Mouse (Mus musculus) midbrain, embryonic 12.5 days (tissue): ENCODE measurements around the gene Ece1. TPM values are rescaled to one million over a fixed set of nuclear protein-coding genes. Genes with fewer than 3 reads are reported as not detected.

Experiments
- ATAC-seq: fragments of 200-750 bp; cut with Nextera tagmentation; 2 replicates; pipeline ENCODE4 v1.8.0; 2017; ENCODE audit warnings: low read depth, moderate TSS enrichment, moderate library complexity; ENCODE audit not compliant: low FRiP score
- H3K27ac ChIP-seq: fragments of 300-500 bp; sonication (generic); replicated peaks from 2 replicates; pipeline ENCODE4 v1.5.1; 2016; ENCODE audit warnings: mild to moderate bottlenecking
- H3K27me3 ChIP-seq: fragments of 300-500 bp; sonication (generic); 2 replicates; pipeline ENCODE4 v1.6.1; 2016; ENCODE audit warnings: mild to moderate bottlenecking
- H3K36me3 ChIP-seq: fragments of 300-500 bp; sonication (generic); 2 replicates; pipeline ENCODE4 v1.6.1; 2016
- H3K4me1 ChIP-seq: fragments of 300-500 bp; sonication (generic); 2 replicates; pipeline ENCODE4 v1.6.1; 2016
- H3K4me2 ChIP-seq: fragments of 300-500 bp; sonication (generic); replicated peaks from 2 replicates; pipeline ENCODE4 v1.6.1; 2016; ENCODE audit warnings: mild to moderate bottlenecking, moderate library complexity
- H3K4me3 ChIP-seq: fragments of 300-500 bp; sonication (generic); 2 replicates; pipeline ENCODE4 v1.5.1; 2016; ENCODE audit warnings: mild to moderate bottlenecking
- H3K9ac ChIP-seq: fragments of 300-500 bp; sonication (generic); replicated peaks from 2 replicates; pipeline ENCODE4 v1.6.1; 2016; ENCODE audit warnings: mild to moderate bottlenecking, moderate library complexity
- H3K9me3 ChIP-seq: fragments of 300-500 bp; sonication (generic); 2 replicates; pipeline ENCODE4 v1.6.1; 2016; ENCODE audit warnings: mild to moderate bottlenecking
- WGBS: fragments of 180-500 bp; shearing (Covaris S2); methylation state at CpG from one replicate; pipeline ENCODE4 v1.1.7; 2016; 5-methylcytosine and 5-hydroxymethylcytosine counted together
- polyA plus RNA-seq: library from polyadenylated mRNA; unstranded; fragments of >200 nt; fragmentation: Nextera tagmentation; extraction: Ambion mirVana; gene quantifications from 2 replicates; pipeline ENCODE4 v1.2.1, GENCODE M21; 2016

The Ece1 gene
- polyA plus RNA-seq, 1 experiment from 2014 or later, result 17.8 TPM

- Histone ChIP-seq H3K9ac (no peak overlapping the region), H3K9me3 (no peaks in the 10 kb centered on the region), H3K27me3 (peaks cover 4% of the 10 kb centered on the region; the same call in 1 of the 2 replicates), H3K4me1 (peaks cover 38% of the 10 kb centered on the region), H3K4me2 (no peak overlapping the region), H3K36me3 (no peaks in the 10 kb centered on the region), H3K27ac (no peak overlapping the region), H3K4me3 (no peak overlapping the region)
- ATAC-seq, result no peak
- WGBS, result 76% methylated on average over 4 of the region's 4 CpGs
Observed at GRCm38 (mm10) chr4:137890596-137890995, 28.6 kb downstream of the Ece1 start.

GRCm38 (mm10) chr4:137891553-137892145, 29.6 kb downstream of the Ece1 start:
- Histone ChIP-seq H3K36me3 (no peaks in the 10 kb centered on the region), H3K4me1 (peaks cover 43% of the 10 kb centered on the region), H3K4me2 (no peak overlapping the region), H3K9me3 (no peaks in the 10 kb centered on the region), H3K27ac (peak overlapping the region; percentile 77), H3K27me3 (peaks cover 11% of the 10 kb centered on the region), H3K9ac (no peak overlapping the region), H3K4me3 (no peak overlapping the region)
- ATAC-seq, result no peak
- WGBS, result 16% methylated on average over 4 of the region's 4 CpGs

DNA sequence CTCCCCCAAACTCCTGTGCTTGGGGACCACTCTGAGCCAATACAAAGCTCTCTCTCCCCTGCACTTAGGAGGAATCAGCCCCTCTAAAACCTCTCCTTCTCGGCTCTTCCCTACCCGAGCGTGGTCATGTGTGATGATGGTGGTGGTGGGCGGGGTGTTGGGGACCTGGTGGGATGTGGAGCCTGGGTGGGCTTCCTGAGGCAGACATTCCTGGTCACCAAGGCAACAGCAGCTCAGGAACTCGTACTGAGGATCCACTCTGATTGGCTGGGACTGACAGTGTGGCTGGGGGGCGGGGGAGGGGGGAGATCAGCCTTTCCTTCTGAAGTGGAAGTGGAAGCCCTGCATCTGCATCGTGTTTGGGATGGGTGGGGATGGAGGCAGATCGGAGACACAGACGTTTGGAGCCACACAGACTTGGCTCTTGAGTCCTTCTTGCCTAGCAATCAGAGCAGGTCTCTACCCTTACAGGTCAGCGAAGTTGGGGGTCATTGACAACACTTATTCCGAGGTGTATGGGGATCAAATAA, 30.7 kb downstream of the Ece1 start:
- Histone ChIP-seq H3K36me3 (no peaks in the 10 kb centered on the region), H3K4me1 (peaks cover 50% of the 10 kb centered on the region), H3K9ac (0 out of 2 replicates have a peak overlapping the region, but pooled peaks have one; percentile 43)

GRCm38 (mm10) chr4:137896612-137897297, 34.7 kb downstream of the Ece1 start:
- 18% methylated on average over 12 of the region's 12 CpGs for WGBS
- Histone ChIP-seq H3K4me3 (no peak overlapping the region), H3K9ac (peak overlapping the region; percentile 20; the same call in 1 of the 2 replicates), H3K9me3 (no peaks in the 10 kb centered on the region), H3K4me2 (0 out of 2 replicates have a peak overlapping the region, but pooled peaks have one; percentile 1), H3K27me3 (peaks cover 18% of the 10 kb centered on the region), H3K36me3 (no peaks in the 10 kb centered on the region), H3K4me1 (peaks cover 50% of the 10 kb centered on the region), H3K27ac (peak overlapping the region; percentile 77)
- ATAC-seq, result peak; percentile 21; the same call in 1 of the 2 replicates

More for the DNA sequence above, 30.7 kb downstream of the Ece1 start:
- Histone ChIP-seq H3K27ac (peak overlapping the region; percentile 77), H3K4me2 (peak overlapping the region; percentile 38), H3K9me3 (no peaks in the 10 kb centered on the region), H3K27me3 (peaks cover 11% of the 10 kb centered on the region), H3K4me3 (no peak overlapping the region)
- WGBS, result 13% methylated on average over 10 of the region's 11 CpGs
- ATAC-seq, result peak; percentile 75

GRCm38 (mm10) chr4:137897298-137897612, 35.2 kb downstream of the Ece1 start:
- no peaks in the 10 kb centered on the region for H3K9me3 ChIP-seq
- peak; percentile 35; the same call in 1 of the 2 replicates for ATAC-seq
- H3K4me1 ChIP-seq, result peaks cover 45% of the 10 kb centered on the region
- no peak overlapping the region for H3K4me3 ChIP-seq
- H3K27me3 ChIP-seq, result peaks cover 18% of the 10 kb centered on the region
- H3K4me2 ChIP-seq, result 0 out of 2 replicates have a peak overlapping the region, but pooled peaks have one; percentile 1
- 9% methylated on average over 8 of the region's 8 CpGs for WGBS
- no peaks in the 10 kb centered on the region for H3K36me3 ChIP-seq
- peak overlapping the region; percentile 20; the same call in 1 of the 2 replicates for H3K9ac ChIP-seq
- peak overlapping the region; percentile 77 for H3K27ac ChIP-seq

GRCm38 (mm10) chr4:137898490-137898889, 36.5 kb downstream of the Ece1 start:
- WGBS, result 90% methylated on average over 7 of the region's 7 CpGs
- H3K4me1 ChIP-seq, result peaks cover 44% of the 10 kb centered on the region

GRCm38 (mm10) chr4:137902268-137902667, 40.2 kb downstream of the Ece1 start:
- Histone ChIP-seq H3K9me3 (no peaks in the 10 kb centered on the region), H3K4me1 (peaks cover 32% of the 10 kb centered on the region), H3K9ac (no peak overlapping the region), H3K4me2 (no peak overlapping the region), H3K36me3 (no peaks in the 10 kb centered on the region), H3K4me3 (no peak overlapping the region), H3K27ac (peak overlapping the region; percentile 5; the same call in 1 of the 2 replicates), H3K27me3 (peaks cover 14% of the 10 kb centered on the region)
- ATAC-seq, result no peak
- WGBS, result 42% methylated on average over 13 of the region's 13 CpGs

More at GRCm38 (mm10) chr4:137898490-137898889, 36.5 kb downstream of the Ece1 start:
- ATAC-seq, result no peak
- Histone ChIP-seq H3K36me3 (no peaks in the 10 kb centered on the region), H3K9me3 (no peaks in the 10 kb centered on the region), H3K27me3 (peaks cover 19% of the 10 kb centered on the region), H3K4me2 (no peak overlapping the region), H3K4me3 (no peak overlapping the region), H3K27ac (no peak overlapping the region), H3K9ac (no peak overlapping the region)

GRCm38 (mm10) chr4:137902873-137903272, 40.8 kb downstream of the Ece1 start:
- no peak overlapping the region for H3K4me2 ChIP-seq
- H3K27ac ChIP-seq, result 0 out of 2 replicates have a peak overlapping the region, but pooled peaks have one; percentile 5
- no peak for ATAC-seq
- peaks cover 25% of the 10 kb centered on the region for H3K4me1 ChIP-seq
- H3K4me3 ChIP-seq, result no peak overlapping the region
- no peaks in the 10 kb centered on the region for H3K9me3 ChIP-seq
- no peak overlapping the region for H3K9ac ChIP-seq
- 46% methylated on average over 7 of the region's 7 CpGs for WGBS
- H3K36me3 ChIP-seq, result no peaks in the 10 kb centered on the region
- peaks cover 14% of the 10 kb centered on the region for H3K27me3 ChIP-seq

DNA sequence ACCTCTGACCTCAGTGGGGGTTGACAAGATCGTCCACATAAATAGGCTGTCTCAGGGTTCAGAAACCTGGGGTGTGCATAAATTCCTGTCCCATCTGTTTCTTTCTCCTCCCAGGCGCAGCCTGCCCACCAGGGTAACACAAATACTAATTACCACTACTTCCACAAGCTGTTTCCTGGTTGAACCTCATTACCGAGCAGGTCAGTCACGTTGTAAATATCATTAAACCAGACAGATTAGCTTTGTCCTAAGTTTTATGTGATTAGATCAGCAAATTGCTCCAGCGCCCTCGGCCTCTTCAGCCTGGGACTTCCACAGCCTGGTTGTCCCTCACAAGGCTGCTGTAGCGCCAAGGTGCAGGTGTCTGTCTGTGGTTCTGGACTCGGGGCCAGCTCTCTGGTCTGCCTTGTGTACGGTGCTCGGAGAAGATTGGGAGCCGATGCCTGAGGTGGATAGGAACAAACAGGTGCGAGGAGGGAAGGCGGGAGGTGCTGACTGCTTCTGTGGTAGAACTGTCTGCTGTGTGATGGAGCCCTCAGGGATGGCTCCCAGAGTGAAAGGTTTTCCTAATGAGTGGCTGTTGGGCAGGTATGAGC, 43.0 kb downstream of the Ece1 start:
- H3K27me3 ChIP-seq, result peaks cover 3% of the 10 kb centered on the region; the same call in 1 of the 2 replicates
- no peak overlapping the region for H3K9ac ChIP-seq
- H3K9me3 ChIP-seq, result no peaks in the 10 kb centered on the region
- 76% methylated on average over 13 of the region's 13 CpGs for WGBS
- no peak for ATAC-seq
- H3K27ac ChIP-seq, result no peak overlapping the region
- no peak overlapping the region for H3K4me3 ChIP-seq
- no peak overlapping the region for H3K4me2 ChIP-seq
- H3K4me1 ChIP-seq, result peaks cover 14% of the 10 kb centered on the region
- no peaks in the 10 kb centered on the region for H3K36me3 ChIP-seq

DNA sequence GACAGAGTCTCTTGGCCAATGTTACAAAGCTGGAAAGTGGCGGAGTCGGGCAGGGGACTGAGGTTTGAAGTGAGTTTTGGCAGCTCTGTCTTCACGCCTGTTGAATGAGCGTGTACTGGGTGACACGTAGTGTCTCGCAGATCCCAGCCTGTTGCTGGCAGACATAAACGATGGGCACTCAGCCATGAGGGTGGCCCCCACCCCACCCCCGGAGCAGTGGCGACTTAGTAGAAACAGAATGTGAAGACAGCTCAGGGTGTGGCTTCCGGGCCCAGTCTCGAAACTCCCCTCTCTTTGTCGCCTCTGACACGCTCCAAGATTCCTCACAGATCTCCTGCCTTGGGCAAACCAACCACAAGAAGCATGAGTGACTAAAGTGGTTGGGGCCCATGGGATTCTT, 45.9 kb downstream of the Ece1 start:
- H3K27me3 ChIP-seq, result peaks cover 3% of the 10 kb centered on the region; the same call in 1 of the 2 replicates
- H3K4me3 ChIP-seq, result no peak overlapping the region
- no peak overlapping the region for H3K4me2 ChIP-seq
- H3K9me3 ChIP-seq, result no peaks in the 10 kb centered on the region
- no peak overlapping the region for H3K27ac ChIP-seq
- no peak overlapping the region for H3K9ac ChIP-seq
- no peak for ATAC-seq
- H3K36me3 ChIP-seq, result no peaks in the 10 kb centered on the region
- peaks cover 10% of the 10 kb centered on the region for H3K4me1 ChIP-seq
- 76% methylated on average over 13 of the region's 13 CpGs for WGBS

- no peak overlapping the region for H3K4me3 ChIP-seq
- WGBS, result 93% methylated on average over 7 of the region's 7 CpGs
- H3K27me3 ChIP-seq, result peaks cover 2% of the 10 kb centered on the region; the same call in 1 of the 2 replicates
- no peak overlapping the region for H3K9ac ChIP-seq
- no peak for ATAC-seq
- no peak overlapping the region for H3K27ac ChIP-seq
- H3K4me1 ChIP-seq, result peaks cover 14% of the 10 kb centered on the region
- no peaks in the 10 kb centered on the region for H3K9me3 ChIP-seq
- no peaks in the 10 kb centered on the region for H3K36me3 ChIP-seq
- H3K4me2 ChIP-seq, result no peak overlapping the region
Observed at GRCm38 (mm10) chr4:137908489-137908888, 46.5 kb downstream of the Ece1 start.

GRCm38 (mm10) chr4:137908915-137909314, 46.9 kb downstream of the Ece1 start:
- Histone ChIP-seq H3K4me1 (peaks cover 19% of the 10 kb centered on the region), H3K36me3 (no peaks in the 10 kb centered on the region), H3K9me3 (no peaks in the 10 kb centered on the region), H3K27ac (no peak overlapping the region), H3K4me2 (no peak overlapping the region), H3K4me3 (no peak overlapping the region), H3K9ac (no peak overlapping the region), H3K27me3 (peaks cover 5% of the 10 kb centered on the region)
- 84% methylated on average over 4 of the region's 4 CpGs for WGBS
- no peak for ATAC-seq
